Mouse (Mus musculus): ENCODE results near the gene Fmo4. TPM values are rescaled to one million over a fixed set of nuclear protein-coding genes. Genes with fewer than 3 reads are reported as not detected.

Gene Fmo4
- polyA plus RNA-seq, 1 experiment = not detected

GRCm38 (mm10) chr1:162838976-162839375, 25.2 kb upstream of the Fmo4 start:
- no peak overlapping the region for H3K27ac ChIP-seq (ENCODE audit: insufficient read depth, low read depth, low read length)
- no peak overlapping the region for H3K4me3 ChIP-seq (ENCODE audit: insufficient read depth, low read length)
- H3K4me1 ChIP-seq (ENCODE audit: control insufficient read depth, insufficient read depth, low read length) = no peaks in the 10 kb centered on the region
- no peak for TF ChIP-seq CTCF (IDR thresholded peaks at IDR 0.05; ENCODE audit: low read depth, low read length)
- no peak for TF ChIP-seq POLR2A (IDR thresholded peaks at IDR 0.05; ENCODE audit: borderline replicate concordance, low read depth, low read length)

GRCm38 (mm10) chr1:162834342-162834741, 20.6 kb upstream of the Fmo4 start:
- TF ChIP-seq POLR2A (IDR thresholded peaks at IDR 0.05; ENCODE audit: borderline replicate concordance, low read depth, low read length) = no peak
- TF ChIP-seq CTCF (IDR thresholded peaks at IDR 0.05; ENCODE audit: low read depth, low read length) = no peak
- Histone ChIP-seq H3K4me3 (ENCODE audit: insufficient read depth, low read length) (no peak overlapping the region), H3K27ac (ENCODE audit: insufficient read depth, low read depth, low read length) (no peak overlapping the region), H3K4me1 (ENCODE audit: control insufficient read depth, insufficient read depth, low read length) (no peaks in the 10 kb centered on the region)

GRCm38 (mm10) chr1:162832574-162832953, 18.8 kb upstream of the Fmo4 start:
- no peak for TF ChIP-seq CTCF (IDR thresholded peaks at IDR 0.05; ENCODE audit: low read depth, low read length)
- no peak for TF ChIP-seq POLR2A (IDR thresholded peaks at IDR 0.05; ENCODE audit: borderline replicate concordance, low read depth, low read length)
- Histone ChIP-seq H3K27ac (ENCODE audit: insufficient read depth, low read depth, low read length) (no peak overlapping the region), H3K4me1 (ENCODE audit: control insufficient read depth, insufficient read depth, low read length) (no peaks in the 10 kb centered on the region), H3K4me3 (ENCODE audit: insufficient read depth, low read length) (no peak overlapping the region)

- Histone ChIP-seq H3K27ac (ENCODE audit: insufficient read depth, low read depth, low read length) (no peak overlapping the region), H3K4me1 (ENCODE audit: control insufficient read depth, insufficient read depth, low read length) (no peaks in the 10 kb centered on the region), H3K4me3 (ENCODE audit: insufficient read depth, low read length) (no peak overlapping the region)
- TF ChIP-seq POLR2A (IDR thresholded peaks at IDR 0.05; ENCODE audit: borderline replicate concordance, low read depth, low read length) (no peak), CTCF (IDR thresholded peaks at IDR 0.05; ENCODE audit: low read depth, low read length) (no peak)
Observed at GRCm38 (mm10) chr1:162831838-162832573, 18.2 kb upstream of the Fmo4 start.

GRCm38 (mm10) chr1:162819280-162819679, 5.5 kb upstream of the Fmo4 start:
- no peaks in the 10 kb centered on the region for H3K4me1 ChIP-seq (ENCODE audit: control insufficient read depth, insufficient read depth, low read length)
- TF ChIP-seq CTCF (IDR thresholded peaks at IDR 0.05; ENCODE audit: low read depth, low read length) (no peak), POLR2A (IDR thresholded peaks at IDR 0.05; ENCODE audit: borderline replicate concordance, low read depth, low read length) (no peak)
- no peak overlapping the region for H3K4me3 ChIP-seq (ENCODE audit: insufficient read depth, low read length)
- no peak overlapping the region for H3K27ac ChIP-seq (ENCODE audit: insufficient read depth, low read depth, low read length)

GRCm38 (mm10) chr1:162815381-162816127, 1.8 kb upstream of the Fmo4 start:
- Histone ChIP-seq H3K27ac (ENCODE audit: insufficient read depth, low read depth, low read length) (no peak overlapping the region), H3K4me3 (ENCODE audit: insufficient read depth, low read length) (no peak overlapping the region), H3K4me1 (ENCODE audit: control insufficient read depth, insufficient read depth, low read length) (no peaks in the 10 kb centered on the region)
- TF ChIP-seq POLR2A (IDR thresholded peaks at IDR 0.05; ENCODE audit: borderline replicate concordance, low read depth, low read length) = no peak
- no peak for TF ChIP-seq CTCF (IDR thresholded peaks at IDR 0.05; ENCODE audit: low read depth, low read length)

GRCm38 (mm10) chr1:162814932-162815331, 1.2 kb upstream of the Fmo4 start:
- Histone ChIP-seq H3K4me3 (ENCODE audit: insufficient read depth, low read length) (no peak overlapping the region), H3K4me1 (ENCODE audit: control insufficient read depth, insufficient read depth, low read length) (no peaks in the 10 kb centered on the region), H3K27ac (ENCODE audit: insufficient read depth, low read depth, low read length) (no peak overlapping the region)
- TF ChIP-seq CTCF (IDR thresholded peaks at IDR 0.05; ENCODE audit: low read depth, low read length) (no peak), POLR2A (IDR thresholded peaks at IDR 0.05; ENCODE audit: borderline replicate concordance, low read depth, low read length) (no peak)

DNA sequence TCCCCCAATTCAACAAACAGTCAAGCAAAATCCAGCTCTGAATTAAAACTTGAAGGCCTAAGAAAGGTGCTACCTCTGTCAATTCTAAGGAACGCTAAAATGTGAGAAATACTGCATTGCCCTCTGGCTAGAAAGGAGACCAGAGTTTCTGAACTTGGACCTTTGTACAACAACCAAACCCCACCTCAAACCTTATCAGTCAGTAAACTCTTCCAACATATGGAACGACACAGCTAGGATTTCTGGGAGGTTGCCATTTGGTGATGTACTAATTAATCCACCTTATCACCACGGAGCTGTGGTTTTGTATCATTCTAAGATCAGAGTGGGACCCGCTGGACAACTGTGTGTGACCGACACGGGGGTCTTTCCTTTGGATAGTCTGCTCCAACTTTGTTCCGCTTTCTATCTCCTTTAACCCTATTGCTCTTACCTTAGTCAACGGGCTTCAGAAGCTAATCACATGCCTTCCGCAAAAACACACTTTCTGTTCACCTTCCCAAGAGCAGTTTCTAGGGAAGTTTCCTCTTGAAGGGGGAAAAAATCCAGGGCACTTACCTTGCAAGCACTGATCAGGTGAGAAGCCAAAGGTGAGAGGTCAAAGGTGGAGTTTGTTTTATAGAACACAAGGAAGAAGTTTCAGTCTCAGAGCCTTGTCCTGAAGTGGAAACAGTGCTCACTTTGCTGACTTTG, 483 bp downstream of the Fmo4 start:
- Histone ChIP-seq H3K27ac (ENCODE audit: insufficient read depth, low read depth, low read length) (no peak overlapping the region), H3K4me3 (ENCODE audit: insufficient read depth, low read length) (peak overlapping the region; percentile 21; the same call in 1 of the 2 replicates), H3K4me1 (ENCODE audit: control insufficient read depth, insufficient read depth, low read length) (no peaks in the 10 kb centered on the region)
- no peak for TF ChIP-seq POLR2A (IDR thresholded peaks at IDR 0.05; ENCODE audit: borderline replicate concordance, low read depth, low read length)
- TF ChIP-seq CTCF (IDR thresholded peaks at IDR 0.05; ENCODE audit: low read depth, low read length) = no peak

DNA sequence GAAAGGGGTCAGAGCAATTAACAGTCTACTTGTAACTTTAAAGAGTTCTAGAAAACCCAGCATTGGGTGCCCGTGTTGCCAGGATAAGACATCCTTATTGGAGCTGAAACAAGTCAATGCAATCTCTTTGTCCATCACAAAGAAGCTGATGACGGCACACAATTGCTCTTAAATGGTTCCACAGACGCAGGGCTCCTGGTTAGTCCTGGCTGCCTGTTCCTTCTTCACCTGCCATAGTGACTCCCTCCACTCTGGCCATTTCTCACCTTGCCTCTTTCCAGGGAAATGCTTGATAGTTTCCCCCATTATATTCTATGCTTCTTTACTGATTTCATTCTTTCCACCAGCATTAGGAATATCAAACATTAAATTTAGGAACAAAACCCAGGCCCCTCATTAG, 5.2 kb downstream of the Fmo4 start:
- TF ChIP-seq CTCF (IDR thresholded peaks at IDR 0.05; ENCODE audit: low read depth, low read length) = no peak
- TF ChIP-seq POLR2A (IDR thresholded peaks at IDR 0.05; ENCODE audit: borderline replicate concordance, low read depth, low read length) = no peak
- Histone ChIP-seq H3K4me3 (ENCODE audit: insufficient read depth, low read length) (no peak overlapping the region), H3K27ac (ENCODE audit: insufficient read depth, low read depth, low read length) (no peak overlapping the region), H3K4me1 (ENCODE audit: control insufficient read depth, insufficient read depth, low read length) (no peaks in the 10 kb centered on the region)

GRCm38 (mm10) chr1:162807441-162807840, 6.3 kb downstream of the Fmo4 start:
- no peaks in the 10 kb centered on the region for H3K4me1 ChIP-seq (ENCODE audit: control insufficient read depth, insufficient read depth, low read length)
- H3K27ac ChIP-seq (ENCODE audit: insufficient read depth, low read depth, low read length) = no peak overlapping the region
- TF ChIP-seq POLR2A (IDR thresholded peaks at IDR 0.05; ENCODE audit: borderline replicate concordance, low read depth, low read length) (no peak), CTCF (IDR thresholded peaks at IDR 0.05; ENCODE audit: low read depth, low read length) (no peak)
- no peak overlapping the region for H3K4me3 ChIP-seq (ENCODE audit: insufficient read depth, low read length)

Measured in bone marrow macrophage, adult 2 months (primary cell).